13 mouse cellular contexts compared by ENCODE assay signal in the genomic region with DNA sequence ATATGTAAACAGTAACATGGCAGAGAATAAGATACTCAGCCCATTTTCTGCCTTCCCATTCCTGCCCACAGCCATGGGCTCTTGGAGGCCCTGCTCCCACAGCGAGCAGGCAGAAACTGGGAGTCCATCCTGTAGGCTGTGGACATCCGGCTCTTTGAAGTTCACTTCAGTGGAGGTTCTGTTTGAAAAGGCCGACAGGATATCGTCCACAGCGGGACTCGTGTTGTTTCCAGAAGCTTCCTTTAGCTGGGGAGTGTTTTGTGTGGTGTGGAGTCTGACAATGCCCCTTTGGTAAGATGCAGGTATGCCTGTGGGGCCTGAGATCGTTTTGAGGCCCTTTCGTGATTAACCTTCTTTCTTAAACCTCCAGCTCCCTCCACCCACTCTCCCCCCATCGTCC. TPM values are rescaled to one million over a fixed set of nuclear protein-coding genes. Genes with fewer than 3 reads are reported as not detected.
DNase-seq lines count a peak whose midpoint lies in the region; ATAC-seq and TF ChIP-seq lines count a peak whose summit lies in the region.
"Had no signal": no experiment of that assay in that cellular context is flagged by ENCODE, and none has a peak within 500 bp of the region (broad histone marks: within the 10 kb centered on the region; RNA-seq: fewer than 3 reads in every experiment).

No protein-coding gene starts in this region.

- no peak for TF ChIP-seq CTCF in forebrain, postnatal 0 days (IDR thresholded peaks at IDR 0.05; ENCODE audit: low read depth)

- peak; percentile 54 for DNase-seq in intestine, embryonic 14.5 days (ENCODE audit: low spot score)
- DNase-seq in neural tube, embryonic 10.5 days (ENCODE audit: extremely low spot score, low spot score) = no peak
- DNase-seq in forebrain, postnatal 0 days = no peak
- DNase-seq in frontal cortex, adult 2 months (ENCODE audit: extremely low spot score in 1 of 2, low spot score in 1 of 2) = no peak
- DNase-seq: adrenal gland, adult 2 months; heart, adult 2 months; kidney, postnatal 36 days; right cerebral cortex, adult 18-20 months had no signal

- H3K4me2 ChIP-seq in intestine, embryonic 14.5 days (ENCODE audit: low read length) = no peak overlapping the region
- H3K4me2 ChIP-seq in intestine, embryonic 16.5 days (ENCODE audit: low read depth, low read length) = no peak overlapping the region
- H3K4me2 ChIP-seq in neural tube, embryonic 13.5 days = no peak overlapping the region
- H3K4me2 ChIP-seq in forebrain, postnatal 0 days (ENCODE audit: low read depth) = no peak overlapping the region
- H3K4me2 ChIP-seq: liver, embryonic 12.5 days had no signal

- H3K9ac ChIP-seq in intestine, embryonic 14.5 days (ENCODE audit: low read length) = no peak overlapping the region
- no peak overlapping the region for H3K9ac ChIP-seq in intestine, embryonic 16.5 days (ENCODE audit: low read depth, low read length)
- no peak overlapping the region for H3K9ac ChIP-seq in neural tube, embryonic 13.5 days
- no peak overlapping the region for H3K9ac ChIP-seq in forebrain, postnatal 0 days
- H3K9ac ChIP-seq: liver, embryonic 12.5 days had no signal

- H3K27ac ChIP-seq in intestine, embryonic 14.5 days (ENCODE audit: low read depth) = no peak overlapping the region
- H3K27ac ChIP-seq in intestine, embryonic 16.5 days (ENCODE audit: low read length) = no peak overlapping the region
- peak overlapping the region; percentile 54 for H3K27ac ChIP-seq in neural tube, embryonic 13.5 days (replicated peaks)
- H3K27ac ChIP-seq in forebrain, postnatal 0 days (ENCODE audit: low read depth, low read length) = 0 out of 2 replicates have a peak overlapping the region, but pooled peaks have one; percentile 1
- H3K27ac ChIP-seq: heart, adult 2 months; liver, embryonic 12.5 days had no signal

- H3K9me3 ChIP-seq in intestine, embryonic 14.5 days (ENCODE audit: control insufficient read depth, low read length) = no peaks in the 10 kb centered on the region
- no peaks in the 10 kb centered on the region for H3K9me3 ChIP-seq in intestine, embryonic 16.5 days (ENCODE audit: control insufficient read depth, low read length)
- 0 out of 2 replicates have a peak, but pooled peaks cover 2% of the 10 kb centered on the region for H3K9me3 ChIP-seq in neural tube, embryonic 13.5 days
- no peaks in the 10 kb centered on the region for H3K9me3 ChIP-seq in forebrain, postnatal 0 days (ENCODE audit: low read length)
- H3K9me3 ChIP-seq: liver, embryonic 12.5 days had no signal

- no peak for ATAC-seq in intestine, embryonic 14.5 days (replicated peaks; ENCODE audit: low FRiP score, low TSS enrichment, low read depth)
- no peak for ATAC-seq in intestine, embryonic 16.5 days
- no peak for ATAC-seq in neural tube, embryonic 13.5 days (ENCODE audit: low read depth)
- no peak for ATAC-seq in forebrain, postnatal 0 days
- ATAC-seq in granulocyte monocyte progenitor cell, adult 5-6 weeks (replicated peaks; ENCODE audit: poor library complexity, severe bottlenecking) = no peak
- ATAC-seq: liver, embryonic 12.5 days had no signal

- no peaks in the 10 kb centered on the region for H3K36me3 ChIP-seq in intestine, embryonic 14.5 days (ENCODE audit: control insufficient read depth, insufficient read depth, low read length)
- no peaks in the 10 kb centered on the region for H3K36me3 ChIP-seq in intestine, embryonic 16.5 days (ENCODE audit: control insufficient read depth, insufficient read depth, low read length)
- no peaks in the 10 kb centered on the region for H3K36me3 ChIP-seq in neural tube, embryonic 13.5 days
- H3K36me3 ChIP-seq in forebrain, postnatal 0 days (ENCODE audit: insufficient read depth) = no peaks in the 10 kb centered on the region
- H3K36me3 ChIP-seq: liver, embryonic 12.5 days had no signal

- no peaks in the 10 kb centered on the region for H3K27me3 ChIP-seq in intestine, embryonic 14.5 days (replicated peaks; ENCODE audit: control insufficient read depth, insufficient read depth, low read length)
- H3K27me3 ChIP-seq in intestine, embryonic 16.5 days (replicated peaks; ENCODE audit: control insufficient read depth, insufficient read depth, low read length) = no peaks in the 10 kb centered on the region
- no peaks in the 10 kb centered on the region for H3K27me3 ChIP-seq in neural tube, embryonic 13.5 days
- no peaks in the 10 kb centered on the region for H3K27me3 ChIP-seq in forebrain, postnatal 0 days (ENCODE audit: insufficient read depth, low read length)
- H3K27me3 ChIP-seq: liver, embryonic 12.5 days had no signal

- H3K4me3 ChIP-seq in intestine, embryonic 14.5 days (ENCODE audit: low read depth, low read length) = no peak overlapping the region
- H3K4me3 ChIP-seq in intestine, embryonic 16.5 days (ENCODE audit: low read length) = no peak overlapping the region
- no peak overlapping the region for H3K4me3 ChIP-seq in neural tube, embryonic 13.5 days
- H3K4me3 ChIP-seq in forebrain, postnatal 0 days (ENCODE audit: low read depth, low read length) = no peak overlapping the region
- H3K4me3 ChIP-seq: heart, adult 2 months; liver, embryonic 12.5 days had no signal

- 32% methylated on average over 9 of the region's 9 CpGs for WGBS in intestine, embryonic 14.5 days
- 46% methylated on average over 9 of the region's 9 CpGs for WGBS in intestine, embryonic 16.5 days
- 54% methylated on average over 9 of the region's 9 CpGs for WGBS in neural tube, embryonic 13.5 days
- 26% methylated on average over 9 of the region's 9 CpGs for WGBS in forebrain, postnatal 0 days

- H3K4me1 ChIP-seq in intestine, embryonic 14.5 days (replicated peaks; ENCODE audit: control insufficient read depth, insufficient read depth, low read length) = no peaks in the 10 kb centered on the region; the same call in 1 of the 2 replicates
- H3K4me1 ChIP-seq in intestine, embryonic 16.5 days (ENCODE audit: control insufficient read depth, insufficient read depth, low read length) = 0 out of 2 replicates have a peak, but pooled peaks cover 3% of the 10 kb centered on the region
- peaks cover 25% of the 10 kb centered on the region for H3K4me1 ChIP-seq in neural tube, embryonic 13.5 days (replicated peaks)
- H3K4me1 ChIP-seq in forebrain, postnatal 0 days (ENCODE audit: insufficient read depth) = no peaks in the 10 kb centered on the region
- H3K4me1 ChIP-seq: liver, embryonic 12.5 days had no signal

RNA-seq across cellular contexts. Expression of gene Slc35f2, which starts 23.2 kb away (rescaled TPM):
- 13.2 and 13.7 TPM in 2 replicates for polyA plus RNA-seq in intestine, embryonic 14.5 days (2014; fragmentation: Nextera tagmentation; extraction: Ambion mirVana)
- 28.0 and 28.8 TPM in 2 replicates for polyA plus RNA-seq in intestine, embryonic 16.5 days (2015; fragmentation: Nextera tagmentation; extraction: Ambion mirVana)
- 16.3 and 17.0 TPM in 2 replicates for polyA plus RNA-seq in neural tube, embryonic 13.5 days (2015; fragmentation: Nextera tagmentation; extraction: Ambion mirVana)
- 15.2 and 19.2 TPM in 2 replicates for total RNA-seq in forebrain, postnatal 0 days (2014; rRNA removed)
- polyA plus RNA-seq in forebrain, postnatal 0 days (2015; fragmentation: Nextera tagmentation; extraction: Ambion mirVana) = 19.3 and 20.2 TPM in 2 replicates
- total RNA-seq in granulocyte monocyte progenitor cell, adult 5-6 weeks (2014; fragmentation: Nextera tagmentation) = 0.60 and 1.9 TPM in 2 replicates
- total RNA-seq in granulocyte monocyte progenitor cell, adult 5-6 weeks (2017) = 0.88 and 1.2 TPM in 2 replicates
- 6.0 and 7.1 TPM in 2 replicates for polyA plus RNA-seq in frontal cortex, adult 2 months (2012; rRNA removed)

RNA-seq across cellular contexts. Expression of gene Sln, which starts 55.5 kb away (rescaled TPM):
- polyA plus RNA-seq in intestine, embryonic 14.5 days (2014; fragmentation: Nextera tagmentation; extraction: Ambion mirVana) = 0.13 TPM in 1 of 2 replicates, not detected in the other
- 0.92 and 1.0 TPM in 2 replicates for polyA plus RNA-seq in intestine, embryonic 16.5 days (2015; fragmentation: Nextera tagmentation; extraction: Ambion mirVana)
- 3.1 and 7.5 TPM in 2 replicates for polyA plus RNA-seq in neural tube, embryonic 13.5 days (2015; fragmentation: Nextera tagmentation; extraction: Ambion mirVana)
- not detected in 2 replicates for total RNA-seq in forebrain, postnatal 0 days (2014; rRNA removed)
- 0.42 TPM in 2 replicates for polyA plus RNA-seq in forebrain, postnatal 0 days (2015; fragmentation: Nextera tagmentation; extraction: Ambion mirVana)
- not detected in 2 replicates for total RNA-seq in granulocyte monocyte progenitor cell, adult 5-6 weeks (2014; fragmentation: Nextera tagmentation)
- not detected in 2 replicates for total RNA-seq in granulocyte monocyte progenitor cell, adult 5-6 weeks (2017)
- 0.32 and 0.40 TPM in 2 replicates for polyA plus RNA-seq in frontal cortex, adult 2 months (2012; rRNA removed)
- total RNA-seq: adrenal gland, adult 2 months; left cerebral cortex, adult 18-20 months had no signal
- polyA plus RNA-seq: adrenal gland, adult 2 months had no signal

Comparison
In these comparisons a context has a peak if more than half of its experiments do, and no peak if none do; other contexts are left out.
1. H3K27ac ChIP-seq: peak in neural tube, embryonic 13.5 days (single experiment) and forebrain, postnatal 0 days (single experiment); none in intestine, embryonic 14.5 days (single experiment) and intestine, embryonic 16.5 days (single experiment).